Mouse (Mus musculus): ENCODE results near the gene Klf11.

DNA sequence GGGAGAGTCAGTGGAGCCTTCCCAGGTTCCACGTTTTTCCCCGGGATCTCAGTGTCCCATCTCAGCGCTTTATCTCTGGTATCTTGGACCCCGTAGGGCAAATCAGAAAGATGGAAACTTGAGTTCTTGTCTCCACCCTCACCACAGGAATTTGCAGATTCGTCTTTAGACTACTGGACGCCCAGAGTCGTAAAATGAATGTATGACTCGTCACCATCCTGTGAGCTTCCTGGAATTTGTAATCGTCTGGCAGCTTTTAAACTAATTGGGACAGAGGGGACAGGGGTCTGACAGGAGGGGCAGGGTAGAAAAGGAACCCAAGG is 56.4 kb downstream of the Klf11 start:
- no peak for TF ChIP-seq MAFK (IDR thresholded peaks at IDR 0.05; ENCODE audit: insufficient replicate concordance, low read length)
- no peak for TF ChIP-seq POLR2A (IDR thresholded peaks at IDR 0.05; ENCODE audit: low read depth, low read length)
- TF ChIP-seq CTCF (conservative IDR thresholded peaks at IDR 0.05 in 1 of 2, IDR thresholded peaks at IDR 0.05 in 1 of 2; ENCODE audit: low read depth in 2 of 2, low read length in 2 of 2), result no peak
- no peak for TF ChIP-seq RCOR1 (conservative IDR thresholded peaks at IDR 0.05; ENCODE audit: low read depth, low read length)
- no peak for TF ChIP-seq ZNF384 (IDR thresholded peaks at IDR 0.05; ENCODE audit: low read depth, low read length)
